Mouse (Mus musculus) Muller cell, postnatal 12 days (primary cell): ENCODE data around the gene Tnfsf9.

Source experiments
- DNase-seq: peaks from one replicate; pipeline ENCODE4 v3.0.0-alpha.2; 2015; ENCODE audit errors: inconsistent ontology term

Gene Tnfsf9

GRCm38 (mm10) chr17:57105181-57106034, at the start of gene Tnfsf9:
TSS of gene Tnfsf9 (plus strand) at chr17:57105325.
- peak; percentile 77 for DNase-seq

GRCm38 (mm10) chr17:57056246-57056645, 48.9 kb upstream of the Tnfsf9 start:
- no peak for DNase-seq

- peak; percentile 27 for DNase-seq
Observed at GRCm38 (mm10) chr17:57058891-57059485, 46.1 kb upstream of the Tnfsf9 start, which contains the start of gene Crb3. TSS of gene Crb3 (plus strand) at chr17:57059105.

DNA sequence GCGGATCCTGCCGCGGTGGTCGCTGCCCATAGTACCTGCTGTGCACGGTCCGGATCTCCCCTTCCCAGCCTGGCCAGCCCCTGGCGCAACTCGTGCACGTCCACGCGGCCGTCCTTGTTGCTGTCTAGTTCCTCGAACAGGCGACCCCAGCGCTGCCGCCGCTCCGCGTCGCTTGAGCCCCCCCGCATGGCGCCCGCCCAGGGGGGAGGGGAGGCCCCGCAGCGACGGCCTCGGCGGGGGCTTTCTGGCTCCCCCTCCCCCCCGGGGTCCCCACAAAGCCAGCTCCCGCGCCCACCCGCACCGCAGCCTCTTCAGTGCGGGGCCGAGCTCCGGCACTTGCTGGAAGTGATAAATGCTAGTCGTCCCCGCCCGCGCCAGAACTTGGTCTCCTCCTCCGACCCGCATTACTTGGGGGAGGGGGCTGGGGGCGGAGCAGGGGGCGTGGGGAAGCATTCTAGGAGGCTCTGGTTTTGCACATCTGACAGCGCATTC, 45.6 kb upstream of the Tnfsf9 start, which contains the start of gene Slc25a23:
TSS of gene Slc25a23 (minus strand) at position 378 of the 492 bp plus-strand sequence.
- peak; percentile 90 for DNase-seq

DNA sequence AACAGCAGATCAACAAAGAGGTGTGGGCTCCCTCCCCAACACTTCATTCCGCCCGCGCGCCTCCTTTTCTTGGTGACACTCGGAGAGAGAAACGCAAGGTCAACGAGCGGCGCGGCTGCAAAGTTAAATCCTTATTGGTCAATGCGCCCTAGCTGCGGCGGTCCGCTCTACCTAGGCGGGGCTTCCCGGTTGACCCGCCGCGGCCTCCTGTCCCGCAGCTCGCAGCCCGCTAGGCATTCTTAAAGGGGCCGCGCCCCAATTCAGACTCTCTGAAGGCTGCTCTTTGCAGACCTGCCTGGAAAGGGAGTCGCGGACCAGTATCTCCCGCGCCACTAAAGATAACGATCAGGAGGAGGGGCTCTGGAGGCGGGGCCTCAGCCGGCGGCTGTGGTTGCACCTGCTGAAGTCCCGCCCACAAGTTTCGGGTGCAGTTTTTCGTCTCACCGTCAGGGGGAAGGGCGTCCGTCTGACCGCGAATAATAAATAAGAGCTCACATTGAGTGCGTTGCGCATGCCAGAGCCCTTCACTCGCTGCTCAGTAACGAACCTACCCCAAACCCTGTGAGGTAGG, 44.8 kb upstream of the Tnfsf9 start:
- DNase-seq: peak; percentile 95

GRCm38 (mm10) chr17:57061069-57061468, 44.1 kb upstream of the Tnfsf9 start:
- no peak for DNase-seq

DNA sequence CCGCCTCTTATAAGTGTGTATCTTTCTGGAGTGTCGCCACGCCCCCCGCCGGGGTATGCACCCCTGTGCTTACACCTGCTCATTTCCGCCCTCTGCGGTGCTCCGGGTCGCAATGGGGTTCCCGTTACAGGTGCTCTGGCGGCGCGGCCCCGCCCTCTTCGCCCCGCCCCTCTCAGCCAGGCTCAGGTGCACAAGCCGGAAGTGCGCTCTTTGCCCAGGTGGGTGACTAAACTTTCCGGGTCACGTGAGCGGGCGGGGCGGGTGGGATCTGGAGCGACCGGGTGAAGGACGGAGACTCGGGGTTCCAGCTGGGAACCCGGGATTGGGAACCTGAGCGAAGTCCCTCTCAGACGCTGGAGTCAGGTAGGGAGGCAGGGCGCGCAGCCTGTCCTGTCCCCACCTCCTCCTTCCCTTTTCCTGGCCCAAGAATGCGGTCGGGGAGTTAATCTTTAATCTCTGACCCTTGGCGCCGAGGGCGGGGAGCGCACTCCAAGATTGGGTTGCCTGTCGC, 43.1 kb upstream of the Tnfsf9 start:
- DNase-seq: no peak

- peak; percentile 9 for DNase-seq
Observed at GRCm38 (mm10) chr17:57062548-57062947, 42.6 kb upstream of the Tnfsf9 start.

DNA sequence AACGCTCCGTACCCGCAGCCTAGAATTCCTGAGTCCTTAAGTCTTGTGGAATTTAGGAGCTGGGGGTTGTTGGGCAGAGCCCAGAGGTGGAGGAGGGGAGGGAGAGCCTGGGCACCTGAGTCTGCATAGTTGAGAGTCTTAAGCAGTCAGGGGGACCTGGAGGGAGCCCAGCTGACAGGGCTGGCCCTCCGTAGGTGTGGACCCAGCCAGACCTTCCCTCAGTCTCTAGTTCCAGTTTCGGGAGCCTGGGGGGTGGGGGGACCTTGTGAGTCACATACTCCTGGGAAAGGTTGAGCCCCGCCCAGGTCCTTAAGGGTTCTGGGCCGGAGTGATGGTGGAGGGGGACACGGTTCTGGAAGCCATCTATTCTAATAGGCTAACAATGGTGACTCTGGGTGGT, 42.1 kb upstream of the Tnfsf9 start:
- DNase-seq: no peak

- no peak for DNase-seq
Observed at GRCm38 (mm10) chr17:57066908-57067307, 38.2 kb upstream of the Tnfsf9 start.

DNA sequence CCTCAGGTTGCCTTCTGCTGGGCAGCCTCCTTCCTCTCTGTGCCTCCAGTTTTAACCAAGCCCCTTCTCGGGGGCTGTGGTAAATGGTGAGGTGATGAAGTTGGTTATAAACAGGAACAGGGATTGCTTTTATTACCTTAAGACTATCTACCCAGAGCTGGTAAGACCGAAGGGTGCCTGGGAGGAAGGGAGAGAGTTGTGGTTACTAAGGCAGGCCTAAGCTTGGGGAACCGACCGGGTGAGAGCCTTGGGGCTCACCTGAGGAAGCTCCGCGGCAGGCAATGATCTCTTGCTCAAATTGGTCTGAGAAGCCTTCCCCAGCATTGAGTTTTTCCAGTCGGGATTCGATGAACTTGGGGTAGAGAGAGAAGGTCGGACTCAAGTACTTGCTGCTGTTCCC, 34.9 kb upstream of the Tnfsf9 start:
- DNase-seq: no peak

DNA sequence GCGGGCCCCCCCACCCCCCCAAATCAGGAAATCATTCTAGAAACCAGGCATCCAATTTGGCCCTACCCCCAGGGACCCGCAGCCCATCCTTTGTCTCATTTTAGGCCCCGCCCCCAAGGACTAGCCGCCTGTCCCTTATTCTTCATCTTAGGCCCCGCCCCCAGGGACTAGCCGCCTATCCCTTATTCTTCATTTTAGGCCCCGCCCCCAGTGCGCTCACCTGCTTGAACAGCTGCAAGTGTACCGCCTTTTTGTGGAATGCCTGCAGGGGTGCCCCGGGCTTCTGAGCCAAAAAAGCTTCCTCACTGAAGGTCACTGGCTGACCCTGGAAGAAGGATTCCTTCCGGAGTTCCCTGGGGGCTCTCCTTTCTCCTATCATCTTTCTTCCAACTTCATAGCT, 34.4 kb upstream of the Tnfsf9 start:
- DNase-seq: no peak

GRCm38 (mm10) chr17:57076916-57077315, 28.2 kb upstream of the Tnfsf9 start:
- DNase-seq: no peak

GRCm38 (mm10) chr17:57078336-57078735, 26.8 kb upstream of the Tnfsf9 start, which contains the start of gene Dennd1c:
TSS of gene Dennd1c (minus strand) at chr17:57078514.
- no peak for DNase-seq

DNA sequence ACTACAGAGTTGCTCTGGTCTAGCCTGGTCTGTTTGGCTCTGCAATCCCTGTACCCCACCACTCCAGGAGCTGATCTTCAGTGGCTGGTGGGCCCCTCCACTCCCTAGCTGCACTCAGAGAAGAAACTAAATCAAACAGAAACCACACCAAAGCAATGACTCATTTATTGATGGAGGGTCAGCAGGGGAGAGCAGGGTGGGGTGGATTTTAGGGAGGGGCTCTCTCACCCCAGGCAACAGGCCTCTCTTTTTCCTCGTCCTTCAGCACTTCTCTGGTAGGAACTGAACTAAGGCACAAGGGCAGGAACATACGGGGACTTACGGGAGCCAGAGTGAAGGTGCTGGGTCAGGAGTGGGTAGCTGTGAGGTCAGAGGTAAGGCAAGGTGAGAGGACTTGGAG, 25.2 kb upstream of the Tnfsf9 start:
- DNase-seq: no peak

DNA sequence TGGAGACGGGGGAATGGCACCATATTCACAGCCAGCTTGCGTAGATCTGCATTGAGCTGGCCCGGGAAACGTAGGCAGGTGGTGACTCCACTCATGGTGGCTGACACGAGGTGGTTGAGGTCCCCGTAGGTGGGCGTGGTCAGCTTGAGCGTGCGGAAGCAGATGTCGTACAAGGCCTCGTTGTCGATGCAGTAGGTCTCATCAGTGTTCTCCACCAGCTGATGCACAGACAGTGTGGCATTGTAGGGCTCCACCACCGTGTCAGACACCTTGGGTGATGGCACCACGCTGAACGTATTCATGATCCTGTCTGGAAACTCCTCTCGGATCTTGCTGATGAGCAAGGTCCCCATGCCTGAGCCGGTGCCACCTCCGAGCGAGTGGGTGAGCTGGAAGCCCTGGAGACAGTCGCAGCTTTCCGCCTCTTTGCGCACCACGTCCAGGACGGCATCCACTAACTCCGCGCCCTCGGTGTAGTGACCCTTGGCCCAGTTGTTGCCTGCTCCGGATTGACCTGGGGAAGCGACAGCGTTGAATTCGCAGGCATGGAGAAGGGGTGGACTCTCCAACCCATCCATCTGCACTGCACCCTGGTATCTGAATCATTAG, 23.8 kb upstream of the Tnfsf9 start:
- DNase-seq: no peak

GRCm38 (mm10) chr17:57082481-57082880, 22.6 kb upstream of the Tnfsf9 start:
- DNase-seq: no peak

DNA sequence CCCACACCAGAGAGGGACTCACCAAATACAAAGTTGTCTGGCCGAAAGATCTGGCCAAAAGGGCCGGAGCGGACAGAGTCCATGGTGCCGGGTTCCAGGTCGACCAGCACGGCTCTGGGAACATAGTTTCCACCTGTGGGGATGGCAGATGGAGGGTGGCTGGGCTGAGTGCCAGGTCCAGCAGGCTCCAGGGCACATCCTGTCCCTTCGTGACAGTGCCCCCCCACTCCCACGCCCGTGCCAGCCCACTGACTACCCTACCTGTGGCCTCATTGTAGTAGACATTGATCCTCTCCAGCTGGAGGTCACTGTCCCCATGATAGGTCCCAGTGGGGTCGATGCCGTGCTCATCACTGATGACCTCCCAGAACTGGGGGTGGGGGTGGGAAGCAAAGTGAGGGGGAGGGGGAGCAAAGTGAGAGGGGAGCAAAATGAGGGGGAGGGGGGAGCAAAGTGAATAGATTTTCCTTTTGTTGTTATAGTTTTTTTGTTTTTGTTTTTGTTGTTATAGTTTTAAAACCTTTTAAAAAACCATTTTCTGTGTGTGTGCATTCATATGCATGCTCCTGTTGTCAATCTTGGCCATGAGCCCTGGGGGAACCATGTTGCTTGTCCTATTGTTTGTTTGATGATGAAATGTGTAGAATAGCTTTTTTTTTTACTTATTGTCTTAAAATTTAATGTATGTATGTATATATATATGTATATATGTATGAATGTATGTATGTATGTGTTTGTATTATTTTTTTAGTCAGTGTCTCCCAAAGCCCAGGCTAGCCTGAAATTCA, 19.0 kb upstream of the Tnfsf9 start:
- DNase-seq: no peak

GRCm38 (mm10) chr17:57087049-57087832, 17.9 kb upstream of the Tnfsf9 start, which contains the start of gene Tubb4a:
TSS of gene Tubb4a (minus strand) at chr17:57087782.
- DNase-seq: peak; percentile 41

- no peak for DNase-seq
Observed at GRCm38 (mm10) chr17:57094222-57094621, 10.9 kb upstream of the Tnfsf9 start.
